Mouse (Mus musculus) liver, adult 2 months (tissue): ENCODE results near the gene Vsx2. TPM values are rescaled to one million over a fixed set of nuclear protein-coding genes. Genes with fewer than 3 reads are reported as not detected.
A peak's percentile ranks its signal among the peaks of the same experiment; 100 is the strongest.

ENCODE experiments used
- DNase-seq: peaks from one replicate; pipeline ENCODE4 v3.0.0-alpha.2; 2011; ENCODE audit warnings: low read depth, low spot score; ENCODE audit errors: extremely low read depth
- H3K27ac ChIP-seq: fragments of 200-500 bp; replicated peaks from 2 replicates; pipeline ENCODE4 v1.5.1; 2012; ENCODE audit warnings: low read depth, mild to moderate bottlenecking, control low read depth, inconsistent platforms, low read length; ENCODE audit not compliant: insufficient read depth
- H3K27me3 ChIP-seq: fragments of 200-500 bp; 2 replicates; pipeline ENCODE4 v1.6.1; 2012; ENCODE audit warnings: mild to moderate bottlenecking, moderate library complexity, low read length, inconsistent platforms; ENCODE audit not compliant: control insufficient read depth, insufficient read depth
- H3K36me3 ChIP-seq: fragments of 200-500 bp; 2 replicates; pipeline ENCODE4 v1.6.1; 2012; ENCODE audit warnings: low read length, inconsistent platforms; ENCODE audit not compliant: control insufficient read depth, insufficient read depth
- H3K4me1 ChIP-seq: fragments of 200-500 bp; 2 replicates; pipeline ENCODE4 v1.6.1; 2011; ENCODE audit warnings: low read length; ENCODE audit not compliant: control insufficient read depth, insufficient read depth
- H3K4me3 ChIP-seq: fragments of 200-500 bp; 2 replicates; pipeline ENCODE4 v1.5.1; 2011; ENCODE audit warnings: low read depth, mild to moderate bottlenecking, control low read depth, low read length, moderate library complexity; ENCODE audit not compliant: insufficient read depth
- H3K79me2 ChIP-seq: fragments of 200-500 bp; 2 replicates; pipeline ENCODE4 v1.6.1; 2012; ENCODE audit warnings: inconsistent platforms, mild to moderate bottlenecking, low read length, moderate library complexity; ENCODE audit not compliant: control insufficient read depth, insufficient read depth
- H3K9ac ChIP-seq: fragments of 200-500 bp; 2 replicates; pipeline ENCODE4 v1.6.1; 2012; ENCODE audit warnings: low read depth, mild to moderate bottlenecking, control low read depth, inconsistent platforms, low read length
- CTCF ChIP-seq: fragments of 200-500 bp; IDR thresholded peaks from 2 replicates; pipeline ENCODE4 v1.5.1; 2011; ENCODE audit warnings: low read depth, low read length, control low read depth
- POLR2A ChIP-seq: fragments of 200-500 bp; IDR thresholded peaks from 2 replicates; pipeline ENCODE4 v1.6.1; 2011; ENCODE audit warnings: low read length, control low read depth; ENCODE audit not compliant: insufficient read depth; ENCODE audit errors: extremely low read depth
- WGBS: fragments of 180-500 bp; shearing (Covaris S2); methylation state at CpG from one replicate; pipeline ENCODE4 v1.1.7; 2018; 5-methylcytosine and 5-hydroxymethylcytosine counted together
- polyA plus RNA-seq: library from polyadenylated mRNA; depleted of rRNA; stranded (reverse); fragments of >200 nt; gene quantifications from 2 replicates; pipeline ENCODE4 v1.2.3, GENCODE M21; 2012
- total RNA-seq: library from RNA; depleted of rRNA; stranded (reverse); fragments of >200 nt; gene quantifications from 2 replicates; pipeline ENCODE4 v1.2.3, GENCODE M21; 2014

Vsx2 gene
- total and polyA plus RNA-seq, 2 experiments: not detected

- 90% methylated on average over 7 of the region's 7 CpGs for WGBS
- peak; percentile 57 for TF ChIP-seq CTCF
- no peak for TF ChIP-seq POLR2A
Observed at GRCm38 (mm10) chr12:84605860-84606259, 36.3 kb downstream of the Vsx2 start.

GRCm38 (mm10) chr12:84611718-84612117 lies 42.2 kb downstream of the Vsx2 start:
- WGBS: 95% methylated on average over 10 of the region's 10 CpGs
- no peak overlapping the region for H3K27ac ChIP-seq
- H3K4me3 ChIP-seq: no peak overlapping the region
- H3K36me3 ChIP-seq: peaks cover 5% of the 10 kb centered on the region
- H3K4me1 ChIP-seq: peaks cover 4% of the 10 kb centered on the region; the same call in 1 of the 2 replicates
- no peak overlapping the region for H3K9ac ChIP-seq
- H3K79me2 ChIP-seq: no peaks in the 10 kb centered on the region
- no peak for DNase-seq
- TF ChIP-seq CTCF: no peak
- TF ChIP-seq POLR2A: no peak
- no peaks in the 10 kb centered on the region for H3K27me3 ChIP-seq

More at GRCm38 (mm10) chr12:84605860-84606259, 36.3 kb downstream of the Vsx2 start:
- Histone ChIP-seq H3K27ac (no peak overlapping the region), H3K4me1 (peaks cover 4% of the 10 kb centered on the region; the same call in 1 of the 2 replicates), H3K36me3 (peaks cover 11% of the 10 kb centered on the region), H3K4me3 (no peak overlapping the region), H3K9ac (no peak overlapping the region), H3K27me3 (no peaks in the 10 kb centered on the region), H3K79me2 (no peaks in the 10 kb centered on the region)
- no peak for DNase-seq

DNA sequence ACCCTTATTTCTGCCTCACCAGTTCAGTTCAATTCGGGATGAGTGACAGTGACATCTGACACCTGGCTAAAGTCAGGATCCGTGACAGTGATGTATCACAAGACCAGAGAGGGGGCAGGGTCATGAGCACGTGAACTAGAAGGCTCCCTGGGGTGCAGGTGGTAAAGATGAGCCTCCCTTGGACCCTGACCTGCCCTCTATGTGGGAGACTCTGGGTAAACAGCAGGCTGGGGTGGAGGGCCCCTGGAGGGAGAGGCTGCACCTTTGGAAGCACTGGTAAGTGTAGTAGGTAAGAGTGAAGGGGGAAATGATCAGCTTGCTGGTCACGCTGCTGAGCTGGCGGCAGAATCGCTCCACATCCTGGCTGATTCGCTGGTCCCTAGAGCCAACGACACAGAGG lies 43.0 kb downstream of the Vsx2 start:
- Histone ChIP-seq H3K79me2 (no peaks in the 10 kb centered on the region), H3K9ac (no peak overlapping the region), H3K4me1 (peaks cover 4% of the 10 kb centered on the region; the same call in 1 of the 2 replicates), H3K27ac (no peak overlapping the region), H3K4me3 (no peak overlapping the region), H3K27me3 (no peaks in the 10 kb centered on the region), H3K36me3 (peaks cover 2% of the 10 kb centered on the region; the same call in 1 of the 2 replicates)
- TF ChIP-seq POLR2A (no peak), CTCF (no peak)
- WGBS: 78% methylated on average over 8 of the region's 8 CpGs
- no peak for DNase-seq

- WGBS: 92% methylated on average over 11 of the region's 11 CpGs
- H3K4me3 ChIP-seq: no peak overlapping the region
- DNase-seq: no peak
- no peaks in the 10 kb centered on the region for H3K79me2 ChIP-seq
- H3K27me3 ChIP-seq: no peaks in the 10 kb centered on the region
- H3K36me3 ChIP-seq: no peaks in the 10 kb centered on the region
- H3K4me1 ChIP-seq: peaks cover 4% of the 10 kb centered on the region; the same call in 1 of the 2 replicates
- no peak overlapping the region for H3K27ac ChIP-seq
- H3K9ac ChIP-seq: no peak overlapping the region
- no peak for TF ChIP-seq POLR2A
- no peak for TF ChIP-seq CTCF
Observed at GRCm38 (mm10) chr12:84614001-84614400, 44.4 kb downstream of the Vsx2 start.

- Histone ChIP-seq H3K27ac (no peak overlapping the region), H3K27me3 (no peaks in the 10 kb centered on the region), H3K36me3 (no peaks in the 10 kb centered on the region), H3K9ac (no peak overlapping the region), H3K79me2 (no peaks in the 10 kb centered on the region), H3K4me1 (peaks cover 4% of the 10 kb centered on the region; the same call in 1 of the 2 replicates), H3K4me3 (no peak overlapping the region)
- DNase-seq: no peak
- 78% methylated on average over 7 of the region's 7 CpGs for WGBS
- TF ChIP-seq POLR2A: no peak
- TF ChIP-seq CTCF: no peak
Observed at GRCm38 (mm10) chr12:84614524-84614923, 45.0 kb downstream of the Vsx2 start.

DNA sequence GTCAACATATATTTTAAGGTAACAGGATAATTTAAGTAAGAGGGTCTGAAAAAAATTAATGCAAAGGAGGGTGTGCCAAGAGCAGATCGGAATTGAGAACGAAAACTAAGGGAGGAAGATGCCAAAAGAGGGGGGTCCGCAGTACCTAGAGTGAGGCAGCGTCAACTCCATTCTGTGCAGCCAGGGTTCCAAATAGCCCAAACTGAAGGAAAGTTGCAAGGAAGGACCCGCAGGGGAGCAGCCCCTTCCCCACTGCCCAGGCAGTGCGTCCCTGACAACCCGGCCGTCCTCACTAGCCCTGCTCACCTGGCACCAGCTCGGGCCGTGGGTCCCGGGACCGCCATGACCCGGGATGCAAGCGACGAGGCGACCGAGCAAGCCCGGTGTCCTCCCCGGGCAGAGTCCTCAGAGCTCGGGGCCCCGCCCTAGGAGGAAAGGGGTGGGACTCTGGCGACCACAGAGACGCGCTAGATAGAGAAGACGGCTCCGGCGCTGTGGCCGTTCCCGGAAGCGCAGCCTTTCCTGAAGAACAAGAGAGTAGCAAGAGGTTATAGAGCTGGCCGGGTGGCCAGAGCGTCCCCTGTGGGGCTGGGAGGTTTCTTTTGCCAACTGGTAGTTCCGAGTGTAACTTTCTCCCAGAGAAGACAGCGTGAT lies 47.5 kb downstream of the Vsx2 start, which contains the start of gene Abcd4:
Gene Abcd4 (minus strand): TSS at position 437 of the 654 bp plus-strand sequence.
- under 1% methylated on average over 34 of the region's 34 CpGs for WGBS
- DNase-seq: peak; percentile 92

More for the DNA sequence above, 47.5 kb downstream of the Vsx2 start, which contains the start of gene Abcd4:
- Histone ChIP-seq H3K79me2 (no peaks in the 10 kb centered on the region), H3K36me3 (no peaks in the 10 kb centered on the region), H3K4me3 (peak within 1 kb of the TSS; percentile 100), H3K27ac (peak within 1 kb of the TSS; percentile 84), H3K9ac (peak within 1 kb of the TSS; percentile 99), H3K4me1 (no peaks in the 10 kb centered on the region), H3K27me3 (no peaks in the 10 kb centered on the region)
- TF ChIP-seq POLR2A (peak; percentile 75), CTCF (peak; percentile 62)
